Mouse (Mus musculus) kidney, adult 2 months (tissue): ENCODE measurements at regions not wholly inside any gene's neighbourhood (a gene's known extent, or its start where the extent isn't known, plus 50 kb on each side); places are given as distances from the start of the nearest gene placed in this dataset.

ENCODE experiments used
- DNase-seq: peaks from one replicate; pipeline ENCODE4 v3.0.0; 2021
- H3K27ac ChIP-seq: fragments of 200-500 bp; 2 replicates; pipeline ENCODE4 v1.5.1; 2012; ENCODE audit warnings: low read depth, low read length, control low read depth, inconsistent platforms; ENCODE audit not compliant: insufficient read depth
- H3K27me3 ChIP-seq: fragments of 200-500 bp; replicated peaks from 2 replicates; pipeline ENCODE4 v1.6.1; 2012; ENCODE audit warnings: mild to moderate bottlenecking, moderate library complexity, low read length, inconsistent platforms; ENCODE audit not compliant: control insufficient read depth, insufficient read depth
- H3K36me3 ChIP-seq: fragments of 200-500 bp; 2 replicates; pipeline ENCODE4 v1.6.1; 2012; ENCODE audit warnings: mild to moderate bottlenecking, moderate library complexity, low read length, inconsistent platforms; ENCODE audit not compliant: control insufficient read depth, insufficient read depth
- H3K4me1 ChIP-seq: fragments of 200-500 bp; 2 replicates; pipeline ENCODE4 v1.6.1; 2011; ENCODE audit warnings: low read length; ENCODE audit not compliant: control insufficient read depth, insufficient read depth
- H3K4me3 ChIP-seq: fragments of 200-500 bp; 2 replicates; pipeline ENCODE4 v1.5.1; 2011; ENCODE audit warnings: mild to moderate bottlenecking, low read depth, low read length, control low read depth; ENCODE audit not compliant: insufficient read depth
- CTCF ChIP-seq: fragments of 200-500 bp; conservative IDR thresholded peaks from 2 replicates; pipeline ENCODE4 v1.5.1; 2011; ENCODE audit warnings: low read depth, mild to moderate bottlenecking, control low read depth, low read length, moderate library complexity, mixed read lengths; ENCODE audit not compliant: insufficient read depth, insufficient read length
- POLR2A ChIP-seq: fragments of 200-500 bp; IDR thresholded peaks from one replicate; pipeline ENCODE4 v1.6.1; 2011; ENCODE audit warnings: low read depth, low read length, control low read depth
- WGBS: fragments of 180-500 bp; shearing (Covaris S2); methylation state at CpG from one replicate; pipeline ENCODE4 v1.1.7; 2018; 5-methylcytosine and 5-hydroxymethylcytosine counted together

DNA sequence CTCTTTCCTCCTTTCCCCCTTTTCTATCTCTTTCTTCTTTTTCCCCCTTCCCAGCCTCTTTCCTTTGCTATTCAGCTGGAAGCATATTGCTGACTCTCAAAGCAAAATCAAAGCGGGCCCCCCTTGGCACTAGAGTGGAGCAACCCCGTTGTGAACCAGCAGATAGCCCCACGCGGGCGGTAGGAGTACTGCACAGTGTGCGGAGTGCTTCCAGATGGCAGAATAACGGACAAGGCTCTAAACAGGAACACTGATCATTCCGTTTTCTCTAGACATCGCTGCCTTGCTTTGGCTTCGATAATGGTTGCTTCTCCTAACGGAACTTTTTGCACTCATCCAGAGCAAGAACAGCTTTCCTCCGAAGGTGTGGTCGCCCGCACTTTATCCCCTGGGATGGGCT, 193.0 kb downstream of the En1 start:
- no peak overlapping the region for H3K4me3 ChIP-seq
- no peaks in the 10 kb centered on the region for H3K4me1 ChIP-seq
- WGBS: 73% methylated on average over 14 of the region's 14 CpGs
- DNase-seq: no peak
- H3K27me3 ChIP-seq: no peaks in the 10 kb centered on the region
- TF ChIP-seq POLR2A: no peak
- TF ChIP-seq CTCF: no peak
- H3K27ac ChIP-seq: no peak overlapping the region
- H3K36me3 ChIP-seq: no peaks in the 10 kb centered on the region

DNA sequence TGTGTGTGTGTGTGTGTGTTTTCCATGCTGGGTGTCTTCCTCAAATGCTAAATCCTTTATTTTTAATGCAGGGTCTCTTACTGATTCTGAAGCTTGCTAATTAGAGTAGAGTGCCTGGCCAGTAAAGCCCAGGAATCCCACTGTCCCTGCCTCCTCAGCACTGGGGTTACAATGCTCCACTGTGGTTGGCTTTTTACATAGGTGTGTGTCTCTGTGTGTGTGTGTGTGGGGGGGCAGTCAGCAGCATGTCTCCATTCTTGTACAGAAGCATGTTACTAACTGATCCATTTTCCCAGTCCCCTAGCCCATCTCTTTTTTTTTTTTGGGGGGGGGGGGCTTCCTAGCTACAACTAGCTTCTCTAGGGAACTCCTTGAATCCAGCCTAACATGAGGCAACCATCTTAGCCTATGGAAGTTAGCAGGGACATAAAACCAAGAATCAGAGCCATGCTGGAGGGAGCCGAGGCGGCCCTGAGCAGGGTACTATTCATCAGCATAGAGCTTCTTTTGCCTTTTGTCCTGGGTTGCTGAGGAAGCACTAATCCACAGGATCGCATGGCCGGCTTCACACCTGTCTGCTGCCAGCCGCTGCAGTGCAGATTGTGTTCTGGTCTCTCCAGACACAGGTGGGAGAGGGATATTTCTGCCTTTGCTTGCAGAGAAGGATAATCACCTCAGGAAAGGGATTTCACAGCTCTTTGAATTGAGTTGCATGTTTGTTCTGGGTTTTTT, 199.2 kb downstream of the En1 start:
- H3K27me3 ChIP-seq: no peaks in the 10 kb centered on the region; the same call in 1 of the 2 replicates
- H3K4me3 ChIP-seq: no peak overlapping the region
- WGBS: 41% methylated on average over 5 of the region's 5 CpGs
- no peaks in the 10 kb centered on the region for H3K36me3 ChIP-seq
- no peaks in the 10 kb centered on the region for H3K4me1 ChIP-seq
- no peak overlapping the region for H3K27ac ChIP-seq
- DNase-seq: no peak
- TF ChIP-seq POLR2A (no peak), CTCF (no peak)

DNA sequence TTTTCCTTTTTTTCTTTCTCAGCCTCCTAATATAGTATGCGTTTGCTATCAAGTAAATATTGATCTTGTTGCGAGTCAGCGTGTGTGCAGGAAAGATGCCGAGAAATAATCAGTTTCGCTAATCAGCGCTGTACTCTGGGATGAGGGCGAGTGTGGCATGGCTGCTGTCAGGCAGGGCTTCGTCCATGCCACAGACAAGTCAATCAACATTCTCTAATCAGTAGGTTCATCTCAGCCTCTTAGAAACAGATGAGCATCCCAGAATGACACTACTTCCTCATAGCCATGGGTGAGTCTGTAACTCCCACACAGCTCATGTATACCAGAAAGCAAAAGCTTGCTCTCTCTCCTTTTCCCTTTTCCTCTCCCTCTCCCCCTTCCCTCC, 199.8 kb downstream of the En1 start:
- H3K36me3 ChIP-seq: no peaks in the 10 kb centered on the region
- 73% methylated on average over 8 of the region's 8 CpGs for WGBS
- no peak for TF ChIP-seq POLR2A
- TF ChIP-seq CTCF: no peak
- DNase-seq: no peak
- no peaks in the 10 kb centered on the region for H3K4me1 ChIP-seq
- H3K4me3 ChIP-seq: no peak overlapping the region
- H3K27ac ChIP-seq: no peak overlapping the region
- H3K27me3 ChIP-seq: no peaks in the 10 kb centered on the region; the same call in 1 of the 2 replicates

DNA sequence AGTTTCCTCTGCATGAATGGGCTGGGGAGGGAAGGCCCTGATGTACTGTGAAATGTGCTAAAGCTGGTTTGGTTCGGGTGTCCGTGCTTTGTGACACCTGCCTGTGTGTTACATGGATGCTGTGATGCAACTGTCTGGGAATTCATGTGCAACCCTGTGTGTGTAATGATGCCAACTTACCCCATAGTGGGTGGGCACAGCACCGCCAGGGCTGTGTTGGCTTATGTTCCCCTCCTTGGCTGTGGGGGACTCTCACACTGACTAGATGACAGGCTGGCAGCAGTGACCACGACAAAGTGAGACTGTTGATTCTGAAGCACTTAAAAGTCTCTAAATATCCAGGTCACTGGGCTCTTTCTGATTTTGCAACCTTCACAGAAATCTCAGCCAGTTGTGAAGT, 212.2 kb downstream of the En1 start:
- WGBS: 70% methylated on average over 4 of the region's 4 CpGs
- Histone ChIP-seq H3K4me3 (no peak overlapping the region), H3K4me1 (no peaks in the 10 kb centered on the region), H3K27me3 (no peaks in the 10 kb centered on the region), H3K27ac (no peak overlapping the region), H3K36me3 (no peaks in the 10 kb centered on the region)
- no peak for DNase-seq
- no peak for TF ChIP-seq CTCF
- TF ChIP-seq POLR2A: no peak

DNA sequence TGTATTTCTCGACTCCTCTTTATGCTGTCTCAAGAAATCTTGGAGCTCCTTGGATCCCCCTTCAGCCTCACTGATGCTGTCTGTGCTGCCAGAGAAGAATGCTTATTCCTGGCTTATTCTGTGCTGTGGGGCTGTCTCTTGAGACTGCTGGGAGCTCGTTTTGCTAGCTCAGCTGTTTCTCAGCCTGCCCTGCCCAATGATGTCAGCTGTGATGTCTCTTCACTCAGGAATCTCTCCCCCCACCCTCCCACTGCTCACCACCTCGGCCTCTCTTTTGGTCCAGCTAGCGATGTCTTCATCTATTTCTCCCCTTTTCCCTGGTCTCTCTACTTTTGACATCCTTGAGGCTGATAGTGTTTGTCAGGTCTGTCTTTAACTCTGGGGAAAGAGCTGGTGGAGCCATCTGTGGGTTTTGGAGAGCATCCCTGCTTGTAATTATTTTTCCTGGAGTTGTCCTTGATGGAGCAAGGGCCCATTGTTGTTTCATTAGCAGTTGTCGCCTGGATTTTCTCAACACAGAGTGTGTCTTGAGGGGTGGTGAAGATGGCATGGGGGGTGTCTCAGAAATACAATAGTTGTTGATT, 214.1 kb downstream of the En1 start:
- Histone ChIP-seq H3K36me3 (no peaks in the 10 kb centered on the region), H3K4me3 (no peak overlapping the region), H3K27me3 (no peaks in the 10 kb centered on the region), H3K27ac (no peak overlapping the region), H3K4me1 (no peaks in the 10 kb centered on the region)
- TF ChIP-seq CTCF (no peak), POLR2A (no peak)
- DNase-seq: no peak
- 62% methylated on average over 5 of the region's 5 CpGs for WGBS

DNA sequence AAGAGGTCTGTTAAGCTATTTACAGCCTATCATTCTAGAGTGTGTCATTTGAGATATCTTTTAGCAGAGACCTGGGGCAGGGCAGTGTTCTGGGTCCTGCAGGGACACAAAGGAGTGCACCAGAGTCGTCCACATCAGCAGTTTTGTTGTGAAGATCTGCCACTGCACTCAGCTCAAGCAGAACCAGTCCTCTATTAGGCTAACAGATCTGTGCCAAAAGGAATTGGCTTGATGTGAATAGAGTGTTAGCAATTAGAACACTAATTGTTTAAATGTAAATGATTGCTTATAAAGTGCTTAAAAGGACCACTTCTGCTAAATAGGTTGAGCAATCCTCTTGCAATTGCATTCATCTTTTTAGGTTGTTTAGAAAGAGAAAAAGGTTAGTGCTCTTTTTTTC, 215.3 kb downstream of the En1 start:
- Histone ChIP-seq H3K4me1 (no peaks in the 10 kb centered on the region), H3K27me3 (no peaks in the 10 kb centered on the region), H3K36me3 (no peaks in the 10 kb centered on the region), H3K4me3 (no peak overlapping the region), H3K27ac (no peak overlapping the region)
- no peak for TF ChIP-seq POLR2A
- no peak for TF ChIP-seq CTCF
- WGBS: 8% methylated on average over 1 of the region's 1 CpGs
- no peak for DNase-seq

DNA sequence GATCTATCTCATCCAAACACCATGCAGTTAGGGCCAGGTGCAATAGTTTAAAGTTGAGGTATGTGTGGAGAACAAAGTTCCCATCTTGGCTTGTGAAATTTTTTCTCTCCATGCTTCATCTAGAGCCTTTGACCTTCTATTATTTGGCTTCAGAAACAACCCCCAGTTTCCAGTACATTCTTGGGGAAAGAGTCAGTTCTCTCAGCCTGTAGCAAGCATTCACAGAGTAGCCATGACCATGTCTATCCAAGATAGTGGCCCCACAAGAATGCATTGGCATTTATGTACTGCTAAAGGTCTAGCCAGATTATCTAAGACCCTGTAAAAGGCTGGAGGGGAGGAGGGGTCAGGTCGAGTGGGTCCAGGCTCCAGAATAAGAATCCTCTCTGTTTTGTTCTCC, 229.8 kb downstream of the En1 start:
- Histone ChIP-seq H3K36me3 (no peaks in the 10 kb centered on the region), H3K4me3 (no peak overlapping the region), H3K27ac (no peak overlapping the region), H3K27me3 (no peaks in the 10 kb centered on the region), H3K4me1 (no peaks in the 10 kb centered on the region)
- WGBS: 75% methylated on average over 1 of the region's 1 CpGs
- no peak for DNase-seq
- TF ChIP-seq POLR2A (no peak), CTCF (no peak)
